Mouse (Mus musculus): ENCODE results near the gene Ksr1. TPM values are rescaled to one million over a fixed set of nuclear protein-coding genes. Genes with fewer than 3 reads are reported as not detected.

Gene Ksr1
- 10 to 100 TPM; 26.7 to 28.8 TPM for total RNA-seq (2023)

GRCm38 (mm10) chr11:79146331-79146767 lies at the start of gene Ksr1:
TSS of gene Ksr1 (minus strand) at chr11:79146407.

GRCm38 (mm10) chr11:78984483-78985177 lies 161.6 kb downstream of the Ksr1 start, which contains the start of gene Lgals9:
TSS of gene Lgals9 (minus strand) at chr11:78984946.

Other genes with a start within 250 kb of the Ksr1 start
- gene Nos2, start 225.6 kb downstream of the Ksr1 start, total RNA-seq (2023), result not detected
- gene Lgals9, start 161.5 kb downstream of the Ksr1 start, total RNA-seq (2023), result 100 to 1,000 TPM; 111 to 114 TPM
- 100 to 1,000 TPM; 188 TPM for gene Wsb1, start 108.3 kb upstream of the Ksr1 start, total RNA-seq (2023)
- 1 to 10 TPM; 1.5 to 2.6 TPM for gene Gm9964, start 150.5 kb upstream of the Ksr1 start, total RNA-seq (2023)
- gene Nf1, start 193.3 kb upstream of the Ksr1 start, total RNA-seq (2023), result 10 to 100 TPM; 22.4 to 24.2 TPM